Mouse (Mus musculus): ENCODE results near the gene Usf1.
A peak's percentile ranks its signal among the peaks of the same experiment; 100 is the strongest.

Usf1 gene

DNA sequence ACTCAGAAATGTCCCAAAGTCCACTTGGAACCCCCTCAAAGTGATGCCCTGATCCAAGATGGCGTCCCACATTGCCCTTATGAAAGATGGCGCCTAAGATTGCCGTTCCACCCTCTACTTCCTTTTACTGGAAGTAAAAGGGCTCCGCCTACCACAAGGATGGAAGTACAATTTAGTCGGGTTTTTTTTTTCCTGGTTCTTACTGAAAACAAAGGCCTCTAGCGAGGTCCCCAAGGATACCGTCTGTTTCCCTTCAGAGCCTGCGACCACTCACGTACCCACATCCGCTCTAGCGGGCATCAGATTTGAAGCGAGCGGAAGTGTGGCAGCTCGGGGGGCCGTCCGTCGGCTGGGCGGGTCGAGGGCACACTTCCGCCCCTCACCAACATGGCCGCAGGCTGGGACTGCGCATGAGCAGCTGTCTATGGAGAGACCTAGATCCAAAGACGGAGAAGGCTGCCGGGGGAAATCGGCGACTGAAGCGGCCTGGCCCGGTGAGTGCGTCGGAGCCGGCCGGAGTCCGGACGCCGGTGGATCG lies at the start of gene Usf1:
Gene Usf1 (plus strand): TSS at position 367 of the 538 bp plus-strand sequence.
- peak; percentile 98 for DNase-seq

DNA sequence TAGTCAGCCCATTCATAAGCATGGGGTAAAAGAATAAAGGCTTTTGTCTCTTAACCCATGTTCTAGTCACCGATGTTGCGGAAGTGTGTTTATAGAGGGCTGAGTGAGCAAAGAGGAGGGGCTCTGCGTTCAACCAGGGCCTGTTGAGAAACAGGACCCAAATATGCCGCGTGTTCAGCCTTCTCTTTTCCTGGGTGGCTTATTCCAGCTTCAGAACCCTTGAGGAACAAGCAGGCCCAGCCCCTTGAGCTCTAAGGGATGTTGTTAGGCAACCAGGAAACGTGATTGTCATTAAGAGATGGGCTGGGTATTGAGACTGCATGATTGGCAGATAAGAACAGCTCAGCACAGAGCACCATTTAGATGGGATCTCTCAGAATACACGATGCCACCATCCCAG lies 45.2 kb upstream of the Usf1 start:
- no peak for DNase-seq

DNA sequence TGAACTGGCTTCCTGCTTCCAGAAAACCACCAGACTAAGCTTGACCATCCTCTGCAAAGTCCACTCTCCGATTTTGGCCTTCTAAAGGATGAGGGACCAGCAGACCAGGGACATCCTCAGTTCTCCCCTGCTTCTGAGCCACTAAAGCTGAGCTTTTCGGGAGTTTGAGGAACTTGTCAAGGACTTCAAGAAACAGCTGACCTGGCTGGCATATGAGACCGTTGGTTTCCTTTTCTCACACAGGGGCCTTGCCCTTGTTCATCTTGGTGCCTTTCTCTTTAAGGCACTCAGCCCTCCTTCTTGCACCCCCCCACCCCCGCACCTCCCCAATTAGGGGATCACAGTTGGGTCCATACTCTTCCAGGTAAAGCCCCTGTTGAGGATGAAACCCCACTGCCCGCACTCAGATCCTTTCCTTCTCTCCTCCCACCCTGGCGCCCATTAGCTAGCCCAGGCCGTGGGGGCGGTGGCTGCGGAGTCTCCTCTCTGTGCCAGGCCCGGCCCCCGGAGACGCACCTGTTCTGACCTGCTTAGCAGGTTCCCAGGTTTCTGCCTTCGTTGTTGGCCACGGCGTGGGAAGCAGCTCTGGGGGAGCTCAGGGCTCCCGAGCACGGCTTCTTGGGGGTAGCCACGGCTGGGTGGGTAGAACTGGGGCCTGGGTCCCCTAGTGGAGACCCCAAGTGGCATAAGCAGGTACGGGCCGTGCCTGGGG lies 41.1 kb upstream of the Usf1 start, which contains the start of gene Nectin4:
Gene Nectin4 (plus strand): TSS at position 255 of the 712 bp plus-strand sequence.
- no peak for DNase-seq

DNA sequence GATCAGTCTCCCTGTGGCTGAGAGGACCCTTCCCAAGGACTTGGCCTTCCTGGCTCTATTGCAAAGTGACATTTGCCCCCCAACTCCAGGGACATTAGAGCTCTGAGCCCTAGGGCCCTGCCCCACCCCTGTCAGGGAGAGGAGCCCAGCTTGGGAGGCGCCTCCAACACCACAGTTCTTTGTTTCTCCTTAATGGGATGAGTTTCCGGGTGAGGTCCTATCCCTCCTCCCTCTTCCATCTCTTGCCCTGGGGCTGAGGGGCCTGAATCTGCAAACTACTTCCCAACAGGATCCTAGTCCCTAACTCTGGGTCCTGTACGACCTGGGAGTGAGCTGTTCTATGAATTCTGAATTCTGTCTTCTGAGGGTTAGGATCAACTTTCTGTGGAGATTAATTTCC lies 38.2 kb upstream of the Usf1 start:
- no peak for DNase-seq

DNA sequence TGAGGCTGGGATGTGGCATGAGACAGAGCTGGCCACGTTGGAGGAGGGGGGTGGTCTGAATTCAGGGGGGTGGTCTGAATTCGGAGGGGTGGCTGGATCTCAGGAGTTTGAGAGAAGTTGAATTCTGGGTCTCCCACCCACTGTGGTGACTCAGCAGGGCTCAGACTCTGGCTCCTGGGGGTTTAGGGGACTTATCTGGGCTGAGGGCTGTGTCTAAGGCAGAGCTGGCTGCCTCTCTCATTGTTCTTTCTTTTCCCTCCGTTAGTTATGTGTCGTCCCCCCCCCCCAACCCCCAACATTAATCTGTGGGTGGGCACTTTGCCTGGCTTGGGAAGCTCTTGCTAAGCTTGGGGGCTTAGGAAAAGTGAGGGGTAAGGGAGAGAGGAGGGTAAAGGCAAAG lies 37.2 kb upstream of the Usf1 start:
- peak; percentile 42 for DNase-seq

DNA sequence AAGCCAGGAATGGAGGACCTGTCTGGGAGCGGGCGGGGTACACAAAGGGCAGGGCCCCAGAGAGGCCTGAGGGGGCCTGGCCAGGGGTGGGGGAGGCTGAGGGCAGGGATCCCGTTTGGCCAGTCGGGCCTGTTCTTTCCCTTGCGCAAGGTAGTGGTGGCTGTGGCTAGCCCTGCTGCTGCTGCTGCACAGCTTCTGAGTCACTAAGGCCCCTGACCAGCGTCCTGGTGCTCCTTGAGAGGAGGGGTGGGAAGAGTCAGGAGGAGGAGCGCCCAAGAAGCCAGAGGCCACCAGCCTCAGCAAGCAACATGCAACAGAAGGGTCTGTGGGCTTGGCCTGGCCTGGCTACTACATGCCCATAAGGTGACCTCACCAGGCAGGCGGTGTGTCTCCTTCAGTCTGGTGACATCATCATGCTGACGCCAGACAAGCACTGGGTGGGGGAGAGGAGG lies 35.4 kb upstream of the Usf1 start:
- DNase-seq = no peak

DNA sequence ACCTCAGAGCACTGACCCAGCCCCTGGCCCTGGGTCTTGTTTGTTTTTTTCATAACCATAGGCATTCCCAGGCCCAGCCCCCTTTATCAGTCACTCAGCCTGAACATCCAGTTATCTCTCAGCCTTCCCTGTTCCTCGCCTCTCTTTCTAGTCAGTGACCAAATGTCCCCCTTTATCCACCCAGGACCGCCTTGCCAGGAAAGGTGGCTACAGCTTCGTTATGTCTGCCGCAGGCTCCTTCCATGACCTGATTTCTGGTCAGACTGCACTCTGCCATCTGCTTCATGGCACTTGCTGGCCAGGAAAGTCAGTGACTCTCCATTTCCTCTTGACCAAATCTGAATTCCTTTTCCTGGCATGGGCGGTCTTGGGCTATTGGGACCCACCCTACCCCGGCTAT lies 32.8 kb upstream of the Usf1 start:
- no peak for DNase-seq

DNA sequence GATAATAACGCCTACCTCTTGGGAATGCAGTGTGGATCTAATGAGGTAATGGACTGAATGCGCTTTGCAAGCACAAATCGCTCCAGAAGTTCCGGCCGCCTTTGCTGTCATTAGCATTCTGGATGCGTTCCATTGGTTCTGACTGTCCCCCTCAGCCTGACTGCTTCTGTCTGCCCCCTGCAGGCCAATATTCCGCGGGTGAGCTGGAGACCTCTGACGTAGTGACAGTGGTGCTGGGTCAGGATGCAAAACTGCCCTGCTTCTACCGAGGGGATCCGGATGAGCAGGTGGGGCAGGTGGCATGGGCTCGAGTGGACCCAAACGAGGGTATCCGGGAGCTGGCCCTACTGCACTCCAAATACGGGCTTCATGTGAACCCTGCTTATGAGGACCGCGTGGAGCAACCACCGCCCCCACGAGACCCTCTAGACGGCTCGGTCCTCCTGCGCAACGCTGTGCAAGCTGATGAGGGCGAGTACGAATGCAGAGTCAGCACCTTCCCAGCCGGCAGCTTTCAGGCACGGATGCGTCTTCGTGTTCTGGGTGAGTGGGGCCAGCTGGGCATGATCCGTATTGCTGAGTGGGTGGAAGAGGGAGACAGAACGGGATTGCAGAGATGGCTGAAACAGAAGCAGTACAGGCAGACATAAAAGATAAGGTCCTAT lies 31.0 kb upstream of the Usf1 start:
- peak; percentile 89 for DNase-seq

DNA sequence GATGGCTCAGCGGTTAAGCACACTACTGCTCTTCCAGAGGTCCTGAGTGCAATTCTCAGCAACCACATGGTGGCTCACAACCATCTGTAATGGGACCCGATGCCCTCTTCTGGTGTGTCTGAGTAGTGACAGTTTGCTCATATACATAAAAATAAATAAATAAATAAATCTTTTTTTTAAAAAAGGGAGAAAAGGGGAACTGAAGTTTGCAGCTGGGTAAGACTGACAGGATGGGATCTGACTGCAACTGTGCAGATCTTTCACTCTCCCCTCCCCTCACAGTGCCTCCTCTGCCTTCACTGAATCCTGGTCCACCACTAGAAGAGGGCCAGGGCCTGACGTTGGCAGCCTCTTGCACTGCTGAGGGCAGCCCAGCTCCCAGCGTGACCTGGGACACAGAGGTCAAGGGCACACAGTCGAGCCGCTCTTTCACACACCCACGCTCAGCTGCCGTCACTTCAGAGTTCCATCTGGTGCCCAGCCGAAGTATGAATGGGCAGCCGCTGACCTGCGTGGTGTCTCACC lies 29.0 kb upstream of the Usf1 start:
- no peak for DNase-seq

DNA sequence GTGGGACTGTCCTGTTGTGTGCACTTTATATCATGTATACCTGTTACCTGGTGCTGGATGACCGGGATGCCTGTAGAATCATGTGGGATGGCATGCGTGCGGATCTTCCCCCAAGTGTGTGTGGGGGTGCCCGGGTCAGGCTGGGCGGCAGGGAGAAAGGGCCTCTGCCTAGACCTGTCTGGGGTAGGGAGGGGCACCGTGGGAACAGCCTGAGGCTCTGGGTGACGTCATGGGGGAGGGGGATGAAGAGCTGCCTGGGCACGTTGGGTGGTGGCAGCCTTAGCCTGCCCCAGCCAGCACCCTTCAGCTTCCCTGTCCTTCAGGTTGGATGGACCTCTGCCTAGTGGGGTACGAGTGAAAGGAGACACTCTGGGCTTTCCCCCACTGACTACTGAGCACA lies 26.8 kb upstream of the Usf1 start:
- no peak for DNase-seq

DNA sequence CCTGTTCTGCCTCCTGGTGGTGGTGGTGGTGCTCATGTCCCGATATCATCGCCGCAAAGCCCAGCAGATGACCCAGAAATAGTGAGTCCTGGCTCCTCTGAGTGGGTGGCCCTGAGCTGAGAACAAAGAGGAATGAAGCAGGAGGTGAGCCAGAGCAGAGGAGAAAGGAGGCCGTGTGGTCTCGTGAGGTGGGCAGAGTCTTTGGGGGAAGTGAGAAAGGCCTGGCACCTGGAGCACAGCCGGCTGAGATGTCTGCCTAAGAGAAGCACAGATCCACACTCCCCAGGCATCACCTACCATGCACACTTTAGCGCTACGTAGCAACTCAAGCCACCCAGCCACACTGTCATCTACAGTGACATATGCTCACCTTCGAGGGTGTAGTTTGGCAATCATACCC lies 25.9 kb upstream of the Usf1 start:
- DNase-seq = peak; percentile 43

DNA sequence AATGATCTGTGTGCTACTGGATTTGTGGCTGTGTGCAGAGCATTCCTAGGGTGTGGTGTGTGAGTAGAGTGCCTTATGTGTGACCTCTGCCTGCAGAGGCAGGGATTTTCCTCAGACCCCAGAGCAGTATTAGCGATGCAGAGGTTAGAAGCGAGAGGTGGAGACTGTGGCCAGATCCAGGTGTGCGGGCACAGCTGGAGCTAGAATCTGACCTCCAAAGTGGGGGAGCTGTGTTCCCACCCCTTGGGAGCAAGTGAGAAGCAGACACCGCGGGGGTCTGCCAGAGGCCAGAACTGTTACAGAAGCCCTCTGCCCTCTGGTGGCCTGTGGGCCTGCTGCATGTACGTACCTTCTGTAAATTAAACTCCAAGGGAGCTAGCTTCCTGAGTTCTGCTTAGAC lies 24.0 kb upstream of the Usf1 start:
- DNase-seq = peak; percentile 50

DNA sequence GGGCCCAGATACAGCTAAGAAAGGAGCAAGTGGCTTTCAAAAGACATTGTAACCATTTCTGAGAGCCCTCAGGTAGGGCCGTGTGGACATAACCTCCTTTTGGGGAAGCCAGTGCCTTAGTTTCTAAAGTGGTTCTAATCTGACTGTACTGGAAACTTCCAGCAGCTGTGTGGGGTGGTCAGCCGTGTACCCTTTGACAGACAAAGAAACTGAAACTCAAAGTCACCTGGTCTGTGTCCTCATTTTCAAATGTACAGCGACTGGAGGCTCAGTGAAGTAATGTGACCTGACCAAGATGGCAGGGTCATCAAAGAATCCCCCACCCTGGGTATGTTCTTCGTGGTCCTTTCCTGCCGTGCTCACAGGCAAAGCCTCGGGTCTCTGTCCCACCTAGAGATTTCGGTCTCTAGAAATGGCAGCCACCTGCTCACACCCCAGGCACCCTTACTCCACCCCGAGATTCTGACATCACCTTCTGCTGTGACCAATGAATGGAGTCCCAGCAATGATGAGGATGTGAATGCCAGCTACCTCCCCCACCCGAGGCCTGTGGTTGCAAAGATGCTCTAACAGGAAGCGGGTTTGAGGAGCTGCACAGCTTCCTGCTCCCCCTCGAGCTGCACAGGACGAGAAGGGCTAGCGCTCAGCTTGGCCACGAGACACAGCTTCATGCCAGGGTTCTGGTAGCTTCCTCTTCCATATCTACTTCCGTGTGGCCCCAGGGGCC lies 22.6 kb upstream of the Usf1 start, which contains the start of gene Arhgap30:
Gene Arhgap30 (plus strand): TSS at position 579 of the 727 bp plus-strand sequence.
- DNase-seq = no peak

DNA sequence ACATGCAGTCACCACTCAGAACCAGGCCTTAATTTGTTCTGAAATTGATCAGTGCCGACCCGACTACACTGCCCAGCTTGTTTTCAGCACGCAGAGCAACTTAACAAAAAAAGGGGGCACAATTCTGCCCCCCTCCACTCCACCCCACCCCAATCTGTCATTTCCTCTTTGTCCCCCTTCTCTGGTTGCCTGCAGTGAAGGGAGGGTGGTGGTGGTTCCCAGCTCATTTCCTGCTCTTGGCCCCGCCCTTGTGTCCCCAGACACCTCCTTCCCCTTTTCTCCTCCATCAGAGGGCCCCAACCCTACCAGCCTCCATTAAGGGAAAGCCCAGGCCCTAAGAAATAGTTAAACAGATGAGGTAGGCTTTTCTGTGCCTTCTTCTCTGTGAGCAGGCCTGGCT lies 21.0 kb upstream of the Usf1 start:
- no peak for DNase-seq

DNA sequence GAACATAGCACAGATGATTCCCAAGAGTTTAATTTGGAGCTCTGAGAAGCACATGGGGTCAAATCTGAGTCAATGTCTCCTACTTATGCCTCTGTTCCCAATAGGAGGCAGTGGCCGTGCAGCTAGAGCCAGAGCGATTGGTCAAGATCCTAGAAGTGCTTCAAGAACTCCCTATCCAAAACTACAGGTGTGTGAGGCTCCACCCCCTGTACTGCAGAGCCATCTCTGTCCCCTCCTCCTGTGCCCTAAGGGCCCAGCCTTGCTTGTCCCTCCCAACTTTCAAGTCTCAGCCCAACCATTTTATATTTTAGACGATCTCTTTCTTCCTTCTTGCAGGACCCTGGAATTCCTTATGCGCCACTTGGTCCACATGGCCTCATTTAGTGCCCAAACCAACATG lies 9.3 kb upstream of the Usf1 start:
- no peak for DNase-seq

DNA sequence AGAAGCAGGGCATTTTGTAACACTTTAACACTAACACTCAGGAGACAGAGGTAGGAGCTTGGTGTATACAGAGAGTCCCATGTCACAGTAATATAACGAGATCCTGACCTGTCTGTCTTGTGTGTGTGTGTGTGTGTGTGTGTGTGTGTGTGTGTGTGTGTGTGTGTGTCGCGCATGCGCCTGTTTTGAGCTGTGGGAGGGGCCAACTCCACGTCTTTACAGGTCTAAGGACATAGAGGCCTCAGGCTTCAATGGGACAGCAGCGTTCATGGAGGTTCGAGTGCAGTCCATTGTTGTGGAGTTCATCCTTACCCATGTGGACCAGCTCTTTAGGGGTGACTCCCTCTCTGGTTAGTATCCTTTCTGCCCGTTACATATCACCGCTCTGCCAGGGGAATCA lies 8.1 kb upstream of the Usf1 start:
- DNase-seq = no peak

DNA sequence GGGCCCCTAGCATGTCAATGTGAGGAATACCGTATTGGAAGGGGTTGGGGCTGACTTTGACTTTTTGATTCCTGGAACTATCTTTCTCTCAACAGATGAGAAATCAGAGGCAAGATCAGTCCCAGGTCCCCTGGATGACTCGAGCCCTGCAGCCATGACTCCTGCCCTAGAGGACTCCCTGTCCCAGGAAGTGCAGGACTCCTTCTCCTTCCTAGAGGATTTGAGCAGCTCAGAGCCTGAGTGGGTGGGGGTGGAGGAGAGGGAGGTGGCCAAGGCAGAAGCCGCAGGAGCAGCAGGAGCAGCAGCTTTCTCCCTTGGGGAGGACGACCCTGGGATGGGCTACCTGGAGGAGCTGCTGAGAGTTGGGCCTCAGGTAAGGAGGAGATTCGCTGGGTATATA lies 3.9 kb upstream of the Usf1 start:
- no peak for DNase-seq

DNA sequence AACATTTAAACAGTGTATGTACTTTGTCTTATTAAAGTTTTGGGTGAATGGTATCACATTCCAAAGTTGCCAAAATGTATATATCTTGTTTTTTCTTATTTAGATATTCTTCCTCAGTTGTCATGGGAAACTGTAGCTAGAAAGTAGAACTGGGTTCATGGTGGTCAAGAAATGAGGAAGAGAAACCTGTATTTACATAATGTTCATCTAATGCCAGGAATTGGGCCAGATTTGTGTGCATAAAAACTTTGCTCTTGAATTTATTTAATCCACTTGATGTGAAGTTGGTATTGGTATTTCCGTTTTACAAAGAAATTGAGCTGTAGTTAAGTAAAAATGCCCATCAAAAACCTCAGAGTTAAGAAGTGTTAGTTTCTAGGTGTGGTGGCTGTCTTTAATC lies 882 bp upstream of the Usf1 start:
- no peak for DNase-seq

DNA sequence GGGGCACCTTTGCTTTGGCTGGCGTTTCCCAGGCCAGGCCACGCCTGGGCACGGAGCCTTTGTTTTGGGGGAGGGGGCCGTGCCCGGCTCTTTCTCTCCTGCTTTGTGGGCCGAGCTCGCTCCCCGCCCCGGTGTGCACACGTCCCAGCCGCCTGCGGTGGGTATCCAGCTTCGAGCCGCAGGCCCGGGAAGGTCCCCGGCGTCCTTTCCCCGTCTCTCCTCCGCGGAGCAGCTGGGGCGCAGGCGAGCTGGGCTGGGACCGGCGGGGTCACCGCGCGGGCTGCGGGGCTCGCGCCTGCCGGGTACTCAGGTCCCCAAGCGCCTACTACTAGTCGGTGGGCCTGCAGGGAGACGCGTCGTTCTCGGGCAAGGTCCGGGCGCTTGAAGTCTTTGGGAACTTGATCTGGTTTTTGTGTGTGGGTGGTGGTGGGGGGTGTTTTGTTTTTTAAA lies 404 bp downstream of the Usf1 start:
- no peak for DNase-seq

DNA sequence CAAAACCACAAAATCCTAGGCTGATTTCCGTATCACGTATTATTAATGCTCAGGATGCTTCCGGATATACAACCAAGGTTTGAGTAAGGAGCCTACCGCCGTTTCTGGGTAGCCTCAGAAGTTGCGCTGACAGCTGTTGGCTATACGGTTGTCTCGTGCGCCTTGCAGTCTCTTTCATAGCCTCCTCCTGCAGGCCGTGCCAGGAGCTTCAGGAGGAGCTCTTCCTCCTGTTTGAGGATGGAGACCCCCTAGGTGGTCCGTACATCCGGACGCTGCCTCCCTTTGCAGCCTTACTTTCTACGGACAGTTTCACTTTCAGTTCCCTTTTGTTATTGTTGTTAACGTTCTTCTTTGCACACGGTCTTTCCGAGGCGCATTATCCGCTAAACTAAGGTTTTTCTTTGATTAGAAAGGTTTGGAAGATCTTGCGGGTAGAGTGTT lies 908 bp downstream of the Usf1 start:
- DNase-seq = peak; percentile 64

DNA sequence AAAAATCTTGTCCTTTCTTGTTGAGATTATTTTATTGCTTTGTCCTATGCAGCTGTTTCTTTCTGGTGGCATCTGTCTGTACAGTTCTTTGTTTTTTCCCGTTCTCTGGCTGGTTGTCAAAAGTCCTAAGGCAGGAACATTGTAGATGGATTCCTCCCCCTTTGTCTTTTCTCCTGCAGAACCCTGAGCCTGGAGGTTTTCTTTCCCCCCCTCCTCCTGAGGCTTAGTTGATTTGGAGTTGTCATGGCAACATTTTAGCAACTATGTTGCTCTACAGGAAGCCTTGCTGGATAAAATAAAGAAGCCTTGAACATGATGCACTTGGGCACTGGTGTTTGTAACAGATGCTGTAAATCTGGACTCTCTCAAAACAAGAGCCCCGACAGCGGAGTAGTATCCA lies 1.3 kb downstream of the Usf1 start:
- peak; percentile 65 for DNase-seq

DNA sequence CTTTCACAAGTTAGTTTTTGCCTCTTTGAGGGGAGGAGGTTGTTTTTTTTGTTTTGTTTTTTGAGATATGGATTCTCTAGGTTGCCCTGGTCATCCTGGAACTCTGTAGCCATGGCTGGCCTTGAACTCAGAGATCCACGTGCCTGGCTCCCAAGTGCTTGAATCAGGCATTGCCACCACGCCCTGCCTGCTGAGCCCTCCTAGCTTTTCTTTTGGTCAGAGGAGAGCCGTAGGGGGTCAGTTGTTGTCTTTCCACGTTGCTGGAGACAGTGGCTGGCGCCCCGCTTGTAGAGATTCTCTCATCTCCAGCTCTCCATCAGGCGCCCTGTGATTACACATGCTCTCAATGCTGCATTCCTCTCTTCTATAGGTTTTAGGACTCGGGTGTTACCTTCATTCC lies 2.5 kb downstream of the Usf1 start:
- no peak for DNase-seq

DNA sequence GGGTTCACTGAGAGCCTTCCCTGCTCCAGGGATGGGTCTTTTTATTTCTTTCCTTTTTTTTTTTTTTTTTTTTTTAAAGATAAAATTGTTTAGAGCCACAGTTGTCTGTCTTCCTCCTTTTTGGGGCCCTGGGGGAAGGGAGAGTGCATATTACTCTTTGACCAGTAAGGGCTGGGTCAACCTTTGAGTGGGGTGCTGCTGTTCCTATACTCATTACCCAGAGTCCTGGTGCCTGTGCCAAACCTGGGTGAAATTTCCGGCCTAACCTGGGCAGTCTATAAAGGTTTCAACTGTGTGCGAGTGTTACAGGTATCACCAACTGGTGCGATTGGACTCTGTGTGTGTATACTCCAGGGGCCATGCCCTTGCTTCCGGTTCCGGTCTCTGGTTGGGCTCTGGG lies 7.5 kb downstream of the Usf1 start, which contains the start of gene Tstd1:
Gene Tstd1 (plus strand): TSS at position 213 of the 400 bp plus-strand sequence.
- DNase-seq = no peak
